Mouse (Mus musculus) right cerebral cortex, postnatal 14 days (tissue): ENCODE measurements at regions not wholly inside any gene's neighbourhood (a gene's known extent, or its start where the extent isn't known, plus 50 kb on each side); places are given as distances from the start of the nearest gene placed in this dataset.

Experiments
- DNase-seq: peaks from one replicate; pipeline ENCODE4 v3.0.0; 2022

DNA sequence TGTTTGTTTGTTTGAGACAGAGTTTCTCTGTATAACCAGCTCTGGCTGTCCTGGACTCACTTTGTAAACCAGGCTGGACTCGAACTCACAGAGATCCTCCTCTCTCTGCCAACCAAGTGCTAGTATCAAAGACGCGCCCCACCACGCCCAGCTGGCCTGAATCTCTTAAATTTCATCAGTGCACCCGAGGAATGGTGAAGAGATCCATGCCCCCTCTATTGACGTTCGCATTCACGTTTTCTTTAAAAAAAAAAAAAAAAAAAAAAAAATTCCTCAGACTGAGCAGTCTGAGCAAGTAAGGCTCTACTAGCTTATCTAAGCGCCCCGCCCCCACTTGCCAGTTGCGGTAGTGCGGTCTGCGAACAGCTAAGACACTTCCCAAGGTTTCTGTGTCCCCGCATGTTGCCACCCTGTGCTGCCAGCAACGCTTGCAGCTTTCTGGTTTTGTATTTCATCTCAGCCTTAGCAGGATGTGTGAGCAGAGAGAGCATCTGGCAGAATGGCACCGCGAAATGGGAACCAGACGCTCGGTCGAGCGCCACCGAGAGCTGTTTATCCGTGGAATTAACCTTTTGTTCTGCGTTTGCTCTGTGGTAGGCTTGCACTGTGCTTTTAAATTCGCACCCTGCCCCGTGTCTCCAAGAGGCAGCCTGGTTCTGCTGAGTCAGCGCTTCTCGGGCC, 225.1 kb upstream of the Hes1 start:
- DNase-seq: peak; percentile 89

DNA sequence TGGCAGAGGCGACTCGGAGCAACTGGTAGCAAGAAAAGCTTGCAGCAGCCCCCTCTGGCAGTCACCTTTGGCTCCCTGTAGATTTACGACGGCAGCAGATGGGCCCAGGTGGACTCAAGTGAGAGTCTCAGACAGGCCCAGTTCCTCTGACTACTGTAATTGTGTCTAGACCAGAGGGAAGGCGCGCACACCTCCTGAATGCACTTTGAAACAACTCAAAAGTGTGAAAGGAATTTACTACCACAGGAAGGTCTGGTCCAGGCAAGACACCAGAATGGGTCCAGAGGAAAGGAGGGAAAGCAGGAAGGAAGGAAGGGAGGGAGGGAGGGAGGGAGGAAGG, 224.6 kb upstream of the Hes1 start:
- DNase-seq: no peak

GRCm38 (mm10) chr16:29840412-29840811, 223.8 kb upstream of the Hes1 start:
- DNase-seq: no peak

DNA sequence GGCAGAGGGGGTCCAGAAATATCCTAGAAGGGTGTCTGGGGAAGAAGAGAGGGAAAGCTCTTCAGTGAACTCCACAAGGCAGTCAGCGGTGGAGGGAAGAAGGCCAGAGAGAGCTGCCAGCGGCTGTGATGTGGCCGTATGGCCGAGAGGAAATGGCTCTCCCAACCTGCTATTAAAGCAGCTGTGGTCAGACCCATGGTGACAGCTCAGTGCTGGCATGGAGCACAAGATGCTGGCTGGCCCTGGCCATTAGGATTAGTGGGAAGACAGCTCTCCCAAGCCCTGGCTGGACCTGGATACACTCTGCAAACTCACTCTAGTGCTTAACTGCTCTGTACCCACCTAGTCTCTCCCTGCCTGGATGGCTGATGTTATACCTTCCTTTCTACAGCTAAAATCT, 223.1 kb upstream of the Hes1 start:
- DNase-seq: no peak

- DNase-seq: no peak
Observed at GRCm38 (mm10) chr16:29842071-29842470, 222.1 kb upstream of the Hes1 start.

DNA sequence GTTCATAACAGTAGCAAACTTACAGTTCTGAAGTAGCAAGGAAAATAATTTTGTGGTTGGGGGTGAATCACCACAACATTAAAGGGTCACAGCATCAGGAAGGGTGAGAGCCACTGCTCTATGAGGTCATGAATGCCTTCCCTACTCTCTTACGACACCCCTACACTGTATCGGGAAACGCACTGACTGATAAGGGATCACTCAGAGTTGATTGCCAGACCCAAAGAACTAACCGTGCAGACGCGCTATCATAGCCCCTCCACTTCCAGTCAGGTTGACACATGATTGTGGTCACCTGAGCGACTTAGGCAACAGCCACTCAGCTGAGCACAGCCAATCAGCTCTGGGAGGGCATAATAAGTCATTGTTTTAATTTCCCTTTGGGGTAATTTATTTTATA, 220.7 kb upstream of the Hes1 start:
- DNase-seq: no peak

DNA sequence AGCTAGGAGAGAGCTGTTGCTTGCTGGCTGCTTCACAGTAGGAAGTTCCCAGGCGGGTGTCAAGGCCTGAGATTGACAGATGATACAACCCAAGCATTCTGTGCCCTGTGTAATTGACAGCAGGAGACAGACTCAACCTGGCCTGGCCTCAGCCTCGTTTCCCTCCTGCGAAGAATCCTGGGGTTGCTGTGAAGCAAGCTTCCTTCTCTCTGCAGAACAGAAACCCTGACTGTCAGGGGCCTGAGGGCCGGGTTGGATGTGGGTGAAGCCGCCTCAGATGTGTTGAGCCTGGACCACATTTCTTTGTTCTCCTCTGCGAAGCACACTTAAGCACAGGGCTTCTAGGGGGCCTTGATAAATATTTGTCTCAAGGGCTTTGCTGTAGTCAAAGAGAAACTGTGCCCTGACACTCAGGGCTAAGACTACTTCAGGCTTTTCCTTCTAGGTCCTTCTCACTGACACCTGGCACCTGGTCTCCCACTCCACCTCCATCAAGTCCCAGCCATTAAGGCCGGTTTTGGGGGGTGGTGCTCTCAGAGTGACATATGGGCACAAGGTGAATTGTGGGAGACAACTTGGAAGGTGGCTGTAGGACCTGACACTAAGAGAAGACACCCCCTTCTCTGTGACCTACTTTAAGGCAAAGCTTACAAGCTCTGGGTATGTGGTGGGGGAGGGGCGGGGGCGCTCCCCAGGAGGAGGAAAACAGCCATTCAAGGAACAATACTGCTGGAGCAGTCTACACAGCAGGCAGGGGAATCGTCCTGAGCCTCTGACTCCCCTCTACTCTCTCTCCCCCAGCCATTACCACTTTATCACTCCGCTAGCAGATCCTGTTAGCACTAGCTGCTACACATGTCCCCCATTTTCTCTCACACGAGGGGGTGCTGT, 219.2 kb upstream of the Hes1 start:
- DNase-seq: no peak

GRCm38 (mm10) chr16:29845597-29845986, 218.6 kb upstream of the Hes1 start:
- no peak for DNase-seq

- DNase-seq: no peak
Observed at GRCm38 (mm10) chr16:29847059-29847458, 217.1 kb upstream of the Hes1 start.

GRCm38 (mm10) chr16:29847734-29848133, 216.4 kb upstream of the Hes1 start:
- no peak for DNase-seq

DNA sequence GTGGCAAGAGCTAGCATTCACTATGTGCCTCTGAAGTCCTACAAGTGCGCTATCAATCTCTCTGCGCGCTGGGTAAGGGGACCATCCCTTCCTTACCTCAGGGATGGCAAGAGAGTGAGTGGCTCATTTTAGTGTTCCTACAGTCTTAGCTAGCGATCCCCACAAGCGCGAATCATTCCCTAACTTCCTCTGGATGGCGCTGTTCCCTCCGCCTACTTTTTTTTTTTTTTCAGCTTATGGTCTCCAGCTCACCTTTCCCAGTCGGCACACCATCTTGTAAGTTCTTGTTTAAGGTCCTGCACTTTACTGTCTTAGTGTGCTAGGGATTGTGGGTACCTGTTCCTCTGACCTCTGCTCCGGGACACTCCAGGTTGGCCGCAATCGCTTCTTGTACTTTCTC, 215.7 kb upstream of the Hes1 start:
- no peak for DNase-seq

DNA sequence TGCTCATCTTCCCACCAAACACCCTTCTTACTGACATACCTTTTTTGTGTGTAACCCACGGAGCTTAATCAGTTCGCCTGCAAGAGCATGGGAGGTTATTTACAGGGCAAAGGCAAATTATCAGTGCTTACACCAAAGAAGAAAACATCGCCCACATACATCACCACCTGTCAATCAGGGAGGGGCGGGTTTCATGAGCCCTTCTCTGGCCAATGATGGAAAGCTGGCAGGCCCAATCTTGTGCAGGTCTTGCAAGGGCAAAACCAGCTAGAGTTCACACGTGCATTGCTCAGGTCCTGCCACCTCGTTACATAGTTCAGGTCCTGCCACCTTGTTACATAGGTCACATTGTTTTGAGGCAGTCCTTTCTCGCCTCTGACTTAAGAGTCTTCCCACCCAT, 214.7 kb upstream of the Hes1 start:
- no peak for DNase-seq

GRCm38 (mm10) chr16:29850616-29851015, 213.6 kb upstream of the Hes1 start:
- no peak for DNase-seq

DNA sequence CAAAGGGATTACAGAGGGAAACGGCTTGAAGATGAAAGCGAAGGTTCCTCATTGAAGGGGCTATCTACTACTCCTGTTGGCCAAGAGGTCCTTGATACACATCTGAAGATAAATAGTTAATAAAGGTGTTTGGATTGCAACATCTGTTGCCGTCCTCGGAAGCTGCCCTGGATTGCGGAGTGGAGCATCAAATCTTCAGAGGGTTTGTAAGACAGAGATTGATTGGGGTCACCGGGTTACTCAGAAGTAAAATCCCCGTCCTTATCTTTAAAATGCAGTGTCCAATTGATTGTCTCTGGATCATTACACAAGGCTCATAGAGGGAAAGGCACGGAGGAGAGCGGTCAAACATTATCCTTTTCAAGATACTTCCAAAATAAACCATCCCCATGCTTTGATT, 212.4 kb upstream of the Hes1 start:
- no peak for DNase-seq

- DNase-seq: no peak
Observed at GRCm38 (mm10) chr16:29854805-29855565, 209.2 kb upstream of the Hes1 start.

DNA sequence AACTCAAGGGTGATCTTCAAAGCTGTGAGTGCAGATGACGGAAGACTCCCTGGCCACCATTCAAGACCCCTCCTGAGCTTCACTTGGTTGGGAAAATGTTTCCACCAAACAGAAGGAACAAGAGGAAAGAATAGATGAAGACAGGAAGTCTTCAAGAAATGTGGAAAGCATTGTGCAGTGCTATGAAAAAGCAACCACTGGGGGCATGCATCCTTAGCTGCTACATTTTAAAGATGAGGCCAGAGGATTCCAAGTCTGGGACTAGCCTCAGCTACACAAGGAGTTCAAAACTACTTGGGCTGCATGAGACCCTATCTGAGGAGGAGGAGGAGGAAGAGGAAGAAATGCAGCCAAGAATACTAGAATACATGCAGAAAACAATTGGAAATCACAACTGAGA, 207.6 kb upstream of the Hes1 start:
- no peak for DNase-seq

- no peak for DNase-seq
Observed at GRCm38 (mm10) chr16:29858645-29859044, 205.5 kb upstream of the Hes1 start.

DNA sequence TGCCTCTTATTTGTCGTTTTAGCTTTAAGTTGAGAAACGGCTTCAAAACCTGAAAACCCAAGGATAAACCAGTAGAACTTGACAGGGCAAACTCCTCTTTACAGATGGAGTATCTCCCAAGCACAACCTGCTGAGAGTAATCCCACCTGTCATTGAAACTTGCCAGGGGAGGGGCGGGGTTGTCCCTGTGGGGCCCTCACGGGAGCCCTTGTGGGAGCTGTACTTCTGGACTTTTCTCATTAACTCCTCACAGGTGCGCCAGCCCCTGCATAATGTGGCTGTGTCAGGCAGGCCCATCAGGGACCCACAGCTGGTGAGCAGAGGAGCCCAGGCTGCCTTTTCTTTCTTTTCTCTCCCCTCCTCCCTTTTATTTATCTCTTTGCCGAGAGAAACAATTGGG, 203.9 kb upstream of the Hes1 start:
- DNase-seq: no peak

- no peak for DNase-seq
Observed at GRCm38 (mm10) chr16:29861056-29861455, 203.1 kb upstream of the Hes1 start.

DNA sequence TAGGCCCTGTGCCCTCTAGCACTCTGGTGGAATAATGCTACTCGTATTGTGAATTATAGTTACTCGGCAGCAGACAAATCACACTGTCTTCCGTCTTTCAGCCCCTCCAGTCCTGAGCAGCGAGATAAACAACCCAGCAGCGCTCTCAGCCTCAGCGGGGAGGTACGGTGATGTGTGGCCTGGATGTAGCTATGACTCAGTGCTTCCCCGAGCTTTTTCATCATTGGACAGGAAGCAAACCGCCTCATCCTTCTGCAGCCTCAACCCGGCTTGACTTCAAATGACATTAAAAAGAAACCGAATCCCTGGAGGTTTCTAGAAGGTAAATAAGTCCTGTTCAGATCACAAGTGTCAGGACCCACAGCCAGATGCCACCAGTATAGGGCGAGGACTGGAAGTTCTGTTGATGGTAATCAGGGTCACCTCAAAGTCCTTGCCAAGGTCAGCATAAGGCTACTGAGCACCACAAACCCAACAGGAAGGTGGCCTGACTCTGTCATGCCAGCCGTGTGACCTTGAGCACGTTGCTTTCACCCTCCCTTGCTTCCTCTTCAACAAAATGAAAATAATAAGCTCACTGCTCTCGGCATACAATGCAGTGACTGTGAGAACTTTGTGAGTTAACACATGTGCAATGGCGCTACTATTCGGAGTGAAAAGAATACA, 199.0 kb upstream of the Hes1 start:
- no peak for DNase-seq

- DNase-seq: no peak
Observed at GRCm38 (mm10) chr16:29871395-29871794, 192.8 kb upstream of the Hes1 start.

- no peak for DNase-seq
Observed at GRCm38 (mm10) chr16:29876196-29876595, 188.0 kb upstream of the Hes1 start.
